Mouse (Mus musculus): ENCODE measurements around the gene Ddah1.

DNA sequence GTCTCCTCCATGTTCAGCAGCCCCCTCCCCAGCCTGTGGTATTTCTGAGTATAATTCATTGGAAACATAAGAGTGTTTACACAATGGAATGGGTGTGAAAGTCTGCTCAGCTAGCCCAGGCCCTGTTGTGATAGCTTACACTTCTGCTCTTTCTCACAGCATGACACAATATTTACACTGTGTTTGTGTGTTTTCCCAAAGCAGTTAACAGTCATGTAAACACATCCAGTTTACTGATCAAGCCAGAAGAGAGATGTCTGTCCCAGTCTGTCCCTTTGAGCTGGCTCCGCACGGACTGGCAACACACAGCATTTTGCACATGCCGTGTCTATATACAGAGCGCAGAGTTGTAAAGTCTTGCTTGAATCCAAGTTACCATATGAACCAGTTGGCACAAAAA is 32.2 kb downstream of the Ddah1 start:
- no peak for TF ChIP-seq POLR2A (IDR thresholded peaks at IDR 0.05; ENCODE audit: insufficient read depth, low read depth, low read length)
- TF ChIP-seq EP300 (IDR thresholded peaks at IDR 0.05; ENCODE audit: insufficient read depth, low read depth, low read length): no peak
- no peak for TF ChIP-seq CTCF (IDR thresholded peaks at IDR 0.05)
